Mouse (Mus musculus) natural killer cell, adult 2 months (primary cell): Measurements from ENCODE around the gene Pate1.

Experiments used
- DNase-seq, 2 experiments: peaks; one replicate each; pipeline ENCODE4 v3.0.0; 2022; ENCODE audit warnings: low spot score in 2 of 2

Pate1 gene

DNA sequence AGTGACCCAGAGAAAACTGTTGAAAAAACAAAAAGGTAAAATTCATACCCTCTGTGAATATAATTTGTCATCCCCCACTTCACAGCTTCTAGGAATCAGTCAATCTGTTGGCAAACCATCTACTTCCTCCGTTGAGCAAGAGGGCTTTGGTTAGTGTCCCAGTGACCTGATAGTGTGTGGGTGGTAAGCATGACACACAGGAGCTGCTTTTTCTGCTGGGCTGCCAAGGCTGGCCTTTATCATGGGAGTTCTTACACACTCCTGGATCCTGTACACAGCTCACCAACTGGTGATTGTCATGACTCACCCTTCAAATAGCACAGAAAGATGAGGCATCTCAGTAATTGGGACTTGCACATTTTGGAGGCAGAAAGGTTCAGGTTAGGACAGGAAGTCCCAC lies at the start of gene Pate1:
Pate1 (minus strand) TSS at position 378 of the 400 bp plus-strand sequence.
- DNase-seq, result no peak

DNA sequence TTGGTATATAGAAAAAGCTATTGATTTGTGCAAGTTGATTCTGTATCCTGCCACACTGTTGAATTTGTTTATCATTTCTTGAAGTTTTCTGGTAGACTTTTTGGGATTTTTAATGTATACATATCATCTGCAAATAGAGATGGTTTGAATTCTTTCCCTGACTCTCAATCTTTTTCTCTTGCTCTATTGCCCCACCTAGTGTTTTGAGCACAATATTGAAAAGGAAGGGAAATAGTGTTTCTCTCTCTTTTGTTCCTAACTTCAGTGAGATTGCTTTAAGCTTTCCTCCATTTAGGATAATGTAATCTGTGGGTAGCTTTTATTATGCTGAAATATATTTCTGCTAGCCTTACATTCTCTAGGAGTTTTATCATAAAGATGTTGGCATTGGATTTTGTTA lies 20.1 kb upstream of the Pate1 start:
- no peak for DNase-seq

DNA sequence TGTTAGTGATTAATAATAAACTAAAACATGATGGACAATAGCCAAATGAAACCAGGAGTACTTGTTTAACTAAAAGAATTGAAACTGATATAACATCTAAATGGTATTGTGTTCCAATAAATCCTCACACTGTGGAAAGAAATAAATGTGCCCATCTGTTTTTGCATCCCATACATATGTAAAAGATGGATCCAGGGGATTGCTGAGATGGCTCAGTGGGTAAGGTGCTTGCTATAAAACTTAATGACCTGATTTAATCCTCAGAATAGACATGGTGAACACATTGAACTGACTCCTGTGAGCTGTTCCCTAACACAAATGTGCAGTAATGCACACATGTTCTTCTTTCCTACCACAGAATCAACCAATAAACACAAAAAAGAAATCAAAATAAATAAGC lies 4.7 kb upstream of the Pate1 start:
- DNase-seq, result no peak

DNA sequence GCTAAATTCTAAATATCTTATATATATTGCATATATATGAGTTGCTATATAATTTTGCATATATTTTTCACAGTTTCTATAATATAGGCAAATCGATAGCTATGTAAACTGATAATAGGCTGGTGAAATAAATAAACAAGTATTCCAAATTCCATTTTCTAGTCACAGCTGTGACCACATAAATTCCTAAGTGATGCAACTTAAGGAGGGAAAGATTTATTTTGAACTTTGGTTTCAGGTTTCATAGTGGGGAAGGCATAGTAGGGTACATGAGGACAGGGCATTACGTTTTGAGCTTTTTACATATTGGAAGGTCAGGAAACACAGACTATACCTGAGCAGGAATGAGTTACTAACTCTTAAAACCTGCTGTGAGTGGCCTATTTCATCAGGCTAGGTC lies 13.6 kb downstream of the Pate1 start:
- no peak for DNase-seq

DNA sequence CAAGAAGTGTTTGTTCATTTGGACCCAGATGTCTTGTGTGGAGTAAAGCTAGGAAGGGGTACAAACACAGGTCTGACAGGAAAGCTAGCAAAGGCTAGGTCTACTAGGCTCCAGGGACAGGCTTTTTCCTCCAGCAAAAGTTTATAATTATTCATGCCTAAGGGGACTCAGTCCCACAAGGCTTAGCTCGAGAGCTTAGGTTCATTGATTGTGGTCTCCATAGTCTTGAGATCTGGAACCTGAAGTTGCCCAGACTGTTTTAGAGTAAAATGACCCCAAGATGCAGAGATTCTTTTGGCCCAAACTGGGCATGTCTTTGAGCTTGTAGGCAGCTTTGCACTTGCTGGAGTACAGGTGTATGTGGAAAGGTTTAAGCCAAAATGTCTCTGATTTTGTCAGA lies 39.1 kb downstream of the Pate1 start, which contains the start of gene Pate3:
Pate3 (minus strand) TSS at position 101 of the 400 bp plus-strand sequence.
- DNase-seq, result no peak
